Mouse (Mus musculus): ENCODE results near the gene Ptprd. TPM values are rescaled to one million over a fixed set of nuclear protein-coding genes. Genes with fewer than 3 reads are reported as not detected.

The Ptprd gene
- polyA plus RNA-seq, 1 experiment from 2014 or later = 46.2 TPM

Small RNAs within 50 kb of the gene (microRNA-seq; reads per million reads assigned to microRNA genes)
- gene Gm23159 (ENCODE audit: borderline number of aligned reads) = not detected

Data from embryonic facial prominence, embryonic 14.5 days (tissue).